Mouse (Mus musculus): ENCODE results near the gene Tex22. TPM values are rescaled to one million over a fixed set of nuclear protein-coding genes. Genes with fewer than 3 reads are reported as not detected.

Gene Tex22
- total RNA-seq, 2 experiments from 2014 or later = not detected

- intact Hi-C loops (cut with DNase I) = no loop called here
These were observed 22.5 kb upstream of the Tex22 start for GRCm38 (mm10) chr12:113051628-113052403.

DNA sequence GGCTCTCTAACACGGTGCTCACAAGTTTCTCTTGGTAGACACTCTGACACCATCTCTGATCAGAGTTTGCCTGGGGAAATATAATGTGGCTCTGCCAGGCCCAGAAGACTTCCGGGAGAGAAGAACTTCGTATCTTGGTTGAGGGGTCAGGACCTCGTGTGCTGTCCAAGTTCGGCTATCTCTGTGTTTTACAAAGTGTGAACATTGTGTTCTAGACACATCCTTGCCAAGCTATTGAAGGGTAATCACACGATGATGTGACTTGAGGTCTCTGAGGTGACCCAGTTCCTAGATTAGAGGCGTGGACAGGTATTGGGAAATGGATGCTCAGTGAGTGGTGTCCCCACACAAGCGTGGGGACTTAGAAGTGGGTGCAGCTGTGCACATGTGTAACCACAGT is 18.2 kb upstream of the Tex22 start:
- no peak for DNase-seq (ENCODE audit: low spot score)
- intact Hi-C loops (cut with DNase I) = no loop called here

More at GRCm38 (mm10) chr12:113051628-113052403, 22.5 kb upstream of the Tex22 start:
- DNase-seq (ENCODE audit: low spot score) = no peak

DNA sequence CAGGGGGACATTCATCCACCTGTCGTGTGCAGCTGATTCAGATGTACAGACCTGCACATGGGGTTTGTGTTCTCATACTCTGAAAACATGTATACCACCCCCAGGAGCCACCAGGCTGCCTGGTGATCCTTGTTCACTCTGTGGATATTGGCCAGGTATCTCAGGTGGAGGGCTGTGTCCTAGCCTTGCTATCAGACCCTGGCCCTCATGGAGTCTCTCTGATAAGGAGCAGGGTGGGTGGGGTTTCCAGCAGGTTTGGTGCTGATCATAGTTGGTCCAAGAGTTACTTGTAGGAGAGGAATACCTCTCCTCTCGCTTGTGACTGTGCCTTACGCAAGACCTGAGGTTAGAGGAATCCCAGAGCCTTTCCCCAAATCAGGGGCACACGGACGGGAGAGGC is 14.1 kb upstream of the Tex22 start:
- DNase-seq (ENCODE audit: low spot score) = no peak
- intact Hi-C loops (cut with DNase I) = no loop called here

GRCm38 (mm10) chr12:113061606-113062005 is 12.7 kb upstream of the Tex22 start:
- intact Hi-C loops (cut with DNase I) = no loop called here
- DNase-seq (ENCODE audit: low spot score) = no peak

GRCm38 (mm10) chr12:113062201-113062600 is 12.1 kb upstream of the Tex22 start:
- no peak for DNase-seq (ENCODE audit: low spot score)
- intact Hi-C loops (cut with DNase I) = no loop called here

- no peak for DNase-seq (ENCODE audit: low spot score)
- intact Hi-C loops (cut with DNase I) = no loop called here
These were observed 10.6 kb upstream of the Tex22 start for GRCm38 (mm10) chr12:113063700-113064099.

DNA sequence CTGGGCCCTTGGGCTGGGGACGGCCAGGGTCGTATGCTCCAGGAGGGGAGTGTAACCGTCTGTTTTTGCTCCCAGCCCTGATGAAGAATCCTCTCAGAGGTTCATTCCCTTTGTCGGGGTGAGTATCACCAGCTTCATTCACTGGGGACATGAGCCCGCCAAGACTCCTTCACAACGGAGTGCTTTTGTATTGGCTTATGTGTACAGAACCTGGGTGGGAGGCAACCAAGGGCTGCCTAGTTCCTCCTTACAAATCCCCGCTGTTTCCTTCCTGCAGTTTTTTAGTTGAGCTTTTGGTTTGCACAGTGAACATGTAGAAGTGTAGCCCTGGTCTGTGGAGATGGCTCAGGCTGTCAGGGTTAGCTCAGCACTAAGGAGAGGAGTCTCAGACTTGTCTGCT is 6.3 kb upstream of the Tex22 start:
- no peak for DNase-seq (ENCODE audit: low spot score)
- intact Hi-C loops (cut with DNase I) = no loop called here

DNA sequence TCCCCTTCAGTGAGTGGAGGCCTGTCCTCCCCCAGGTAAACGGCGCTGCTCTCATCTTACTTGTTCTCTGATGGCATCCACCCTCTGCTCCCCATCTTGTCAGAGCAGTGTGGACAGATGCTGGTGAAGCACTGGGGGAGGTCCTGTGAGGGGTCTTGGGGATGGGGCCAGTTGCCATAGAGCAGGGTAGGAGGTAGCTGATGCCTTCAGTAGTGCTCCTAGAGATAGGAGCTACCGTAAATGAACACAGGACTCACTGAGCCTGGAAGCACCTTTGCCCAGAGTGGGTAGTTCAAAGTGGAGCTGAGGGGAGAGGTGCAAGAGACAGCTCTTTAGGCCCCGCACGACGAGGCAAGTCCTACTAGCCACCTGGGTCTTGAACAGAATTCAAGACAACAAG is 4.9 kb upstream of the Tex22 start:
- intact Hi-C loops (cut with DNase I) = no loop called here
- no peak for DNase-seq (ENCODE audit: low spot score)

GRCm38 (mm10) chr12:113071321-113071720 is 3.0 kb upstream of the Tex22 start:
- no peak for DNase-seq (ENCODE audit: low spot score)
- intact Hi-C loops (cut with DNase I) = loop anchor here (10.0 kb wide), 1 partner anchor 197 kb away; no protein-coding TSS in a partner anchor

GRCm38 (mm10) chr12:113071827-113072226 is 2.5 kb upstream of the Tex22 start:
- DNase-seq (ENCODE audit: low spot score) = no peak
- intact Hi-C loops (cut with DNase I) = loop anchor here (10.0 kb wide), 1 partner anchor 197 kb away; no protein-coding TSS in a partner anchor

GRCm38 (mm10) chr12:113073420-113074328 is 628 bp upstream of the Tex22 start:
- intact Hi-C loops (cut with DNase I) = loop anchor here (2.0 to 10.0 kb wide), 2 partner anchors 117 to 199 kb away; no protein-coding TSS in a partner anchor
- DNase-seq (ENCODE audit: low spot score) = no peak

GRCm38 (mm10) chr12:113075063-113075454 is 757 bp downstream of the Tex22 start:
- intact Hi-C loops (cut with DNase I) = loop anchor here (2.0 to 10.0 kb wide), 2 partner anchors 118 to 200 kb away; no protein-coding TSS in a partner anchor
- peak; percentile 69 for DNase-seq (ENCODE audit: low spot score)

DNA sequence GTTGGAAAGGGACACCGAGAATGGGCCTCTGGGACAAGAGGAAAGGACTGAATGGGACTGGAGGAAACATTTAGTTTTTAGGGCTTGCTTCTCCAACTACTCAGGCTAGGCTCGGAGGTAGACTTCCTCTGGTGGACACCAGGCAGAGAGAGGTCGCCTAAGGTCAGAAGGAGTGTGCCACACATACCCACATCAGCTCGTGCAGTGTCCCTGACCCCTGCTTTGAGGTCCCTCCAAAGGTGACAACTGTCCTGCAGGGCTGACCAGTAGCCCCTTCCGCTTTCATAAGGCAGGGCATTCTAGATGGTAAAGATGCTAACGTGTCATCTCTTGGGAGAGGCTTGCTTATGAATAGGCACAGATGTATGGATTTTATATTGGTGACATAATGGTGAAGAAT is 1.2 kb downstream of the Tex22 start:
- DNase-seq (ENCODE audit: low spot score) = no peak
- intact Hi-C loops (cut with DNase I) = loop anchor here (2.0 to 10.0 kb wide), 2 partner anchors 119 to 201 kb away; no protein-coding TSS in a partner anchor

GRCm38 (mm10) chr12:113087276-113087675 is 13.0 kb downstream of the Tex22 start:
- DNase-seq (ENCODE audit: low spot score) = no peak
- intact Hi-C loops (cut with DNase I) = no loop called here

- DNase-seq (ENCODE audit: low spot score) = no peak
- intact Hi-C loops (cut with DNase I) = no loop called here
These were observed 13.7 kb downstream of the Tex22 start for GRCm38 (mm10) chr12:113088026-113088425.

DNA sequence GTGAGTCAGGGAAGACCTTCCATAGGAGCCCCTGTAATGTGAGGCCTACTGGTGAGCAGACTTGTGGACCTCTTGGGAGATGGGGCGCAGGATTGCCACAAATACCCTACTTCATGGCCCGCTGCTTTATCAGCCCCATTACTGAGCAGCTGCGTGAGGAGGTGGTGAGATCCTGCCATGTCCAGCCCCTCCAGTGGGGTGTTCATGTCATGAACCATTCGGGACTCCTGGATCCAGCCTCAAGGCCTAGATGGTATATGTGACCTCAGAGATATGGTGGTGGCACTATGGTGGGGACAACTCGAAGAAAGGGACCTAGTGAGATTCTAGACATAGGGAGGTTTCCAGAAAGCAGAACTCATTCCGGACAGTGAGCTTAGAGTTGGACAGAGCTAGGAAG is 14.8 kb downstream of the Tex22 start:
- no peak for DNase-seq (ENCODE audit: low spot score)
- intact Hi-C loops (cut with DNase I) = no loop called here

GRCm38 (mm10) chr12:113090053-113090452 is 15.8 kb downstream of the Tex22 start:
- DNase-seq (ENCODE audit: low spot score) = no peak
- intact Hi-C loops (cut with DNase I) = no loop called here

DNA sequence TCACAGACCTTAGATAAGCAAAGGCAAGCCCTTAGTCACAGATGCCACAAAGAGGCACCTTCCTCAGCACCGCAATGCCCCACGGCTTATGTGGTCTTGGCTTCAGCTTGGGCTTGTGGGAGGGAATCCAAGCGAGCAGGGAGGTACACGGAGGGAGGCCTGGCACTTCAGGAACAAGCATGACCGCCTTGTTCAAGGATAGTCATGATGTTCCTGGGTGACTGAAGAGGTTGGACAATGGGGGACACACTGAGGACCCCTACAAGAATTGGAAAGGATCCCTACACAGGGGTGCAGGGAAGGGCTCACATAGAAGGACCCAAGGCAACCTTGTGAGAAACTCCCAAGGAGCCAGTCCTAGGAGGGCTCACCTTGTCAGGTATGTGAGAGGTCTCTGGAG is 22.7 kb downstream of the Tex22 start:
- DNase-seq (ENCODE audit: low spot score) = no peak
- intact Hi-C loops (cut with DNase I) = no loop called here

GRCm38 (mm10) chr12:113097749-113098281 is 23.5 kb downstream of the Tex22 start, which contains the start of gene Mta1:
Gene Mta1 (plus strand): TSS chr12:113098278.
- DNase-seq (ENCODE audit: low spot score) = no peak

DNA sequence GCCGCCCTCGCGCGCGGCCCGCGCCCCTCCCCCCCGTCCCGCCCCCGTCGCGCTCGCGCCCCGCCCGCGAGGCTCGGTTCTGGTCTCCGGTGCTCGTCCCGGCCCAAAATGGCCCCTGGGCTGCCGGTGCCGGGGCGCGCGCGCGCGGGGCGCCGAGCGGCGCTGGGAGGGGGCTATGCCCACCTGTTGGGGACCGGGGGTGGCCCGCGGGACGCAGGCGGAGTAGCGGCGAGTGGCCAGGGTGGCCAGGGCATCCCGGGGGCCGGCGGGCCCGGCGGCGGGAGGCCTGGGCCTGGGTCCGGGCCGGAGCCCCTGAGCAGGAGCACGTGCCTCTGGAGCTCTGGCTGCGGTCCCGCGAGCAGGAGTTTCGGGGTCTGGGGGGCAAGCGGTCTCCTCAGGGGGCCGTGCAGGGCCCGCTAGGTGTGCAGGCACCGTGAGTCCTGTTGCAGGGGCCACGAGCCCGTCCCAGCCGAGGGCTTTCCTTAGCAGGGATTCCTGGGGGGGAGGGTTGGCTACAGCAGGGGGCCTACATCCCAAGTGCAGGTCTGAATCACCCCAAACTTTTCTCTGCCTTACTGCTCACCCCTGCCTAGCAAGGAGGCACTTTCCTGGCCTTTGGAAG is 24.3 kb downstream of the Tex22 start:
- DNase-seq (ENCODE audit: low spot score) = no peak

More at GRCm38 (mm10) chr12:113097749-113098281, 23.5 kb downstream of the Tex22 start, which contains the start of gene Mta1:
- intact Hi-C loops (cut with DNase I) = no loop called here

More for the DNA sequence above, 24.3 kb downstream of the Tex22 start:
- intact Hi-C loops (cut with DNase I) = no loop called here

Measured in heart, postnatal 25 days (tissue).